Mouse (Mus musculus): ENCODE results near the gene Abhd12b. TPM values are rescaled to one million over a fixed set of nuclear protein-coding genes. Genes with fewer than 3 reads are reported as not detected.

The Abhd12b gene
- total and polyA plus RNA-seq, 3 experiments = not detected

GRCm38 (mm10) chr12:70147986-70148630 lies 5.8 kb upstream of the Abhd12b start:
- intact Hi-C loops (cut with DNase I) = loop anchor here (2.0 to 10.0 kb wide), 3 partner anchors 85 to 393 kb away; partner anchors contain the start of gene Sav1
- Histone ChIP-seq H3K27ac (peak overlapping the region; percentile 48), H3K36me3 (ENCODE audit: control insufficient read depth, insufficient read depth, low read length) (no peaks in the 10 kb centered on the region), H3K9ac (ENCODE audit: low read depth, low read length) (peak overlapping the region; percentile 22; the same call in 1 of the 2 replicates), H3K79me2 (replicated peaks; ENCODE audit: control insufficient read depth, insufficient read depth, low read length) (no peaks in the 10 kb centered on the region), H3K27me3 (ENCODE audit: control insufficient read depth, insufficient read depth, low read length) (no peaks in the 10 kb centered on the region), H3K4me1 (ENCODE audit: control insufficient read depth, insufficient read depth, low read length) (peaks cover 6% of the 10 kb centered on the region), H3K4me3 (peak overlapping the region; percentile 38)
- WGBS = 5% methylated on average over 13 of the region's 13 CpGs
- no peak for TF ChIP-seq POLR2A (IDR thresholded peaks at IDR 0.05; ENCODE audit: insufficient read depth, low read depth, low read length)
- no peak for TF ChIP-seq CTCF (IDR thresholded peaks at IDR 0.05)
- TF ChIP-seq EP300 (IDR thresholded peaks at IDR 0.05; ENCODE audit: insufficient read depth, low read depth, low read length) = no peak
- peak in 1 of 2 experiments; percentile 17 for DNase-seq

GRCm38 (mm10) chr12:70148631-70149265 lies 5.2 kb upstream of the Abhd12b start:
- H3K36me3 ChIP-seq (ENCODE audit: control insufficient read depth, insufficient read depth, low read length) = no peaks in the 10 kb centered on the region
- H3K27me3 ChIP-seq (ENCODE audit: control insufficient read depth, insufficient read depth, low read length) = no peaks in the 10 kb centered on the region
- TF ChIP-seq EP300 (IDR thresholded peaks at IDR 0.05; ENCODE audit: insufficient read depth, low read depth, low read length) (no peak), POLR2A (IDR thresholded peaks at IDR 0.05; ENCODE audit: insufficient read depth, low read depth, low read length) (no peak), CTCF (IDR thresholded peaks at IDR 0.05) (no peak)
- intact Hi-C loops (cut with DNase I) = loop anchor here (5.0 to 10.0 kb wide), 2 partner anchors 161 to 394 kb away; partner anchors contain the start of gene Sav1
- no peaks in the 10 kb centered on the region for H3K79me2 ChIP-seq (replicated peaks; ENCODE audit: control insufficient read depth, insufficient read depth, low read length)
- peak overlapping the region; percentile 48 for H3K27ac ChIP-seq
- WGBS = 23% methylated on average over 11 of the region's 11 CpGs
- H3K4me1 ChIP-seq (ENCODE audit: control insufficient read depth, insufficient read depth, low read length) = peaks cover 6% of the 10 kb centered on the region
- DNase-seq = peak in 1 of 2 experiments; percentile 14
- peak overlapping the region; percentile 38 for H3K4me3 ChIP-seq
- H3K9ac ChIP-seq (ENCODE audit: low read depth, low read length) = peak overlapping the region; percentile 39; the same call in 1 of the 2 replicates

- no peaks in the 10 kb centered on the region for H3K36me3 ChIP-seq (ENCODE audit: control insufficient read depth, insufficient read depth, low read length)
- DNase-seq = no peak
- intact Hi-C loops (cut with DNase I) = no loop called here
- H3K4me1 ChIP-seq (ENCODE audit: control insufficient read depth, insufficient read depth, low read length) = no peaks in the 10 kb centered on the region
- no peaks in the 10 kb centered on the region for H3K79me2 ChIP-seq (replicated peaks; ENCODE audit: control insufficient read depth, insufficient read depth, low read length)
- TF ChIP-seq POLR2A (IDR thresholded peaks at IDR 0.05; ENCODE audit: insufficient read depth, low read depth, low read length) = no peak
- no peak for TF ChIP-seq EP300 (IDR thresholded peaks at IDR 0.05; ENCODE audit: insufficient read depth, low read depth, low read length)
- TF ChIP-seq CTCF (IDR thresholded peaks at IDR 0.05) = no peak
- H3K9ac ChIP-seq (ENCODE audit: low read depth, low read length) = no peak overlapping the region
- WGBS = 52% methylated on average over 6 of the region's 6 CpGs
- H3K27ac ChIP-seq = no peak overlapping the region
- H3K27me3 ChIP-seq (ENCODE audit: control insufficient read depth, insufficient read depth, low read length) = no peaks in the 10 kb centered on the region; the same call in 1 of the 2 replicates
- H3K4me3 ChIP-seq = no peak overlapping the region
Measured at GRCm38 (mm10) chr12:70156222-70156621, 2.3 kb downstream of the Abhd12b start.

GRCm38 (mm10) chr12:70157292-70158066 lies 3.5 kb downstream of the Abhd12b start:
- Histone ChIP-seq H3K4me1 (ENCODE audit: control insufficient read depth, insufficient read depth, low read length) (no peaks in the 10 kb centered on the region), H3K79me2 (replicated peaks; ENCODE audit: control insufficient read depth, insufficient read depth, low read length) (no peaks in the 10 kb centered on the region), H3K9ac (ENCODE audit: low read depth, low read length) (no peak overlapping the region), H3K27ac (no peak overlapping the region), H3K4me3 (no peak overlapping the region), H3K27me3 (ENCODE audit: control insufficient read depth, insufficient read depth, low read length) (no peaks in the 10 kb centered on the region; the same call in 1 of the 2 replicates), H3K36me3 (ENCODE audit: control insufficient read depth, insufficient read depth, low read length) (no peaks in the 10 kb centered on the region)
- intact Hi-C loops (cut with DNase I) = no loop called here
- DNase-seq = no peak
- WGBS = 61% methylated on average over 5 of the region's 5 CpGs
- TF ChIP-seq EP300 (IDR thresholded peaks at IDR 0.05; ENCODE audit: insufficient read depth, low read depth, low read length) (no peak), CTCF (IDR thresholded peaks at IDR 0.05) (no peak), POLR2A (IDR thresholded peaks at IDR 0.05; ENCODE audit: insufficient read depth, low read depth, low read length) (no peak)

- no peak overlapping the region for H3K4me3 ChIP-seq
- TF ChIP-seq EP300 (IDR thresholded peaks at IDR 0.05; ENCODE audit: insufficient read depth, low read depth, low read length) (no peak), CTCF (IDR thresholded peaks at IDR 0.05) (no peak), POLR2A (IDR thresholded peaks at IDR 0.05; ENCODE audit: insufficient read depth, low read depth, low read length) (no peak)
- H3K79me2 ChIP-seq (replicated peaks; ENCODE audit: control insufficient read depth, insufficient read depth, low read length) = no peaks in the 10 kb centered on the region
- H3K27ac ChIP-seq = no peak overlapping the region
- no peaks in the 10 kb centered on the region for H3K4me1 ChIP-seq (ENCODE audit: control insufficient read depth, insufficient read depth, low read length)
- no peak for DNase-seq
- H3K27me3 ChIP-seq (ENCODE audit: control insufficient read depth, insufficient read depth, low read length) = no peaks in the 10 kb centered on the region
- 78% methylated on average over 5 of the region's 5 CpGs for WGBS
- H3K36me3 ChIP-seq (ENCODE audit: control insufficient read depth, insufficient read depth, low read length) = no peaks in the 10 kb centered on the region
- intact Hi-C loops (cut with DNase I) = no loop called here
- no peak overlapping the region for H3K9ac ChIP-seq (ENCODE audit: low read depth, low read length)
Measured at GRCm38 (mm10) chr12:70161057-70161456, 7.1 kb downstream of the Abhd12b start.

Data from heart, adult 2 months (tissue).